Mouse (Mus musculus): ENCODE results near the gene Abcg5. TPM values are rescaled to one million over a fixed set of nuclear protein-coding genes. Genes with fewer than 3 reads are reported as not detected.

The Abcg5 gene
- polyA plus RNA-seq, 1 experiment from 2014 or later = 1.2 TPM

DNA sequence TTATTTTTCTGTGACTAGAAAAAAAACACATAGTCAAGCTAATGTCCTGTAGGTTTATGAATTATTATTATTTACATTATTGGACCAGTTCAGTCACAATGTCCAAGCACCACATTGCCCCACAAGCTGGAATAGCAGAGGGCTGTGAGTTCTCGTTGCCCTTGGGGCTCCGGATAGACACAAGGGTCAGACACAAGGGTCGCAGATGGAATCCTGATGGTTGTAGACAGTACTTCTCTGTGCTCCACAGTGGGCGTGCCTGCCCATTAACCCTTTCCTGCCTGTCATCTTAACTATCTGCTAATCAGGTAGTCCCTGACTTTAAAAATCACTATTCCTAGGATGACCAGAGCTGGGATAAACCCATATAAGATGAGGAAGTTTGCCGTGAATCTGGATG lies 24.6 kb downstream of the Abcg5 start:
- Histone ChIP-seq H3K4me2 (ENCODE audit: low read length) (no peak overlapping the region), H3K9ac (replicated peaks; ENCODE audit: low read length) (no peak overlapping the region), H3K9me3 (ENCODE audit: control insufficient read depth, low read length) (no peaks in the 10 kb centered on the region), H3K27ac (replicated peaks; ENCODE audit: low read depth, low read length) (no peak overlapping the region), H3K36me3 (ENCODE audit: control insufficient read depth, insufficient read depth, low read length) (no peaks in the 10 kb centered on the region; the same call in 1 of the 2 replicates), H3K27me3 (ENCODE audit: control insufficient read depth, insufficient read depth, low read length) (no peaks in the 10 kb centered on the region), H3K4me3 (replicated peaks; ENCODE audit: low read depth, low read length) (no peak overlapping the region), H3K4me1 (ENCODE audit: control insufficient read depth, insufficient read depth, low read length) (peaks cover 10% of the 10 kb centered on the region)
- 57% methylated on average over 5 of the region's 5 CpGs for WGBS
- ATAC-seq (ENCODE audit: low FRiP score, low TSS enrichment) (no peak), DNase-seq (no peak)

DNA sequence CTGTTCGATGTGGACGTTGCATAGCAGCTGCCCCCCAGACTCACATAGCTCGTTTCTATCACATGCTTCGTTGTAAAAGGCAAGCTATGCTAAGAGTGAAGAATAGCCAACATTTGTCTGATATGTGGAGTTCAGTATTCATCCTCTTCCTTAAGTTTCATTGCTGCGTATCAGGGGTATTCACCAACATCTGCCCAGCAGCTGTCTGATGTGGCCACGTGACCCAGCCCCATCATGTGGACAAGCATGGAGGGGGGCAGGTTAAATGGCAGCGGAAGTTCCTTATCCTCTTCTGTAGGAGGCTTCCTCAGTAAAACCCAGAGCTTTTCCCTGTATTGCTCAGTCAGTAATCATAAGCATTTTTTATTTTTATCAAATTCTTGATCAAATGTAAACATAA lies 25.0 kb downstream of the Abcg5 start:
- Histone ChIP-seq H3K4me1 (ENCODE audit: control insufficient read depth, insufficient read depth, low read length) (peaks cover 10% of the 10 kb centered on the region), H3K9me3 (ENCODE audit: control insufficient read depth, low read length) (no peaks in the 10 kb centered on the region), H3K9ac (replicated peaks; ENCODE audit: low read length) (no peak overlapping the region), H3K27ac (replicated peaks; ENCODE audit: low read depth, low read length) (0 out of 2 replicates have a peak overlapping the region, but pooled peaks have one; percentile 20), H3K36me3 (ENCODE audit: control insufficient read depth, insufficient read depth, low read length) (no peaks in the 10 kb centered on the region; the same call in 1 of the 2 replicates), H3K4me3 (replicated peaks; ENCODE audit: low read depth, low read length) (no peak overlapping the region), H3K27me3 (ENCODE audit: control insufficient read depth, insufficient read depth, low read length) (no peaks in the 10 kb centered on the region), H3K4me2 (ENCODE audit: low read length) (no peak overlapping the region)
- DNase-seq = no peak
- no peak; the same call in 1 of the 2 replicates for ATAC-seq (ENCODE audit: low FRiP score, low TSS enrichment)
- whole genome bisulfite sequencing = 88% methylated on average over 7 of the region's 7 CpGs

DNA sequence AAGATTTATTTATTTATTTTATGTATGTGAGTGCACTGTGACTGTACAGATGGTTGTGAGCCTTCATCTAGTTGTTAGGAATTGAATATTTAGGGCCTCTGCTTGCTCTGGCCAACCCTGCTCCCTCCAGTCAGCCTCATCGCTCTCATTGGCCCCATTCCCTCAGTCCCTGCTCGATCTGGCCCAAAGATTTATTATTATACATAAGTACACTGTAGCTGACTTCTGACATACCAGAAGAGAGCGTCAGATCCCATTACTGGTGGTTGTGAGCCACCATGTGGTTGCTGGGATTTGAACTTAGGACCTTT lies 25.4 kb downstream of the Abcg5 start:
- peaks cover 10% of the 10 kb centered on the region for H3K4me1 ChIP-seq (ENCODE audit: control insufficient read depth, insufficient read depth, low read length)
- no peaks in the 10 kb centered on the region; the same call in 1 of the 2 replicates for H3K36me3 ChIP-seq (ENCODE audit: control insufficient read depth, insufficient read depth, low read length)
- no peaks in the 10 kb centered on the region for H3K27me3 ChIP-seq (ENCODE audit: control insufficient read depth, insufficient read depth, low read length)
- ATAC-seq (ENCODE audit: low FRiP score, low TSS enrichment) (peak; percentile 6; the same call in 1 of the 2 replicates), DNase-seq (no peak)
- H3K4me3 ChIP-seq (replicated peaks; ENCODE audit: low read depth, low read length) = no peak overlapping the region
- no peaks in the 10 kb centered on the region for H3K9me3 ChIP-seq (ENCODE audit: control insufficient read depth, low read length)
- no peak overlapping the region for H3K9ac ChIP-seq (replicated peaks; ENCODE audit: low read length)
- H3K27ac ChIP-seq (replicated peaks; ENCODE audit: low read depth, low read length) = 0 out of 2 replicates have a peak overlapping the region, but pooled peaks have one; percentile 20
- WGBS = 85% methylated on average over 3 of the region's 3 CpGs
- 0 out of 2 replicates have a peak overlapping the region, but pooled peaks have one; percentile 0 for H3K4me2 ChIP-seq (ENCODE audit: low read length)

GRCm38 (mm10) chr17:84656653-84657421 lies 26.0 kb downstream of the Abcg5 start:
- H3K4me2 ChIP-seq (ENCODE audit: low read length) = 0 out of 2 replicates have a peak overlapping the region, but pooled peaks have one; percentile 0
- no peak overlapping the region for H3K4me3 ChIP-seq (replicated peaks; ENCODE audit: low read depth, low read length)
- DNase-seq = peak; percentile 77

DNA sequence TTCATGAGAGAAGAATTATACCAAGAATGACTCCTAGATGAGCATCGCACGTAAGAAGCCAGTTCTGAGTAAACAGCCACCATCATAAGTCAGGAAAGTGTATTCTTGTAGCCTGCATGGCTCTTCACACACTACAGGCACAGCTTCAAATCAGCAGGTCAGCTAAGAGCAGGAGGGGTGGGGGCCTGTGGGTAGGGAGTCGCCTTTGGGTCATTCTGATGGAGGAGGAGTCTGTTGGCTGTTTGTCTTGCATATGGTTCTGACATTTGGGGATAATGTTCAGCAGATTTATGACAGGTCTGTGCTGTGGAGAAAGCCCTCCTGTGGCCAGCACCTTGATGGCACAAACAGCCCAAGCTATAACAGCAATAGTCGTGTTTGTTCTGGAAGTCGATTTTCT lies 26.6 kb downstream of the Abcg5 start:
- DNase-seq (no peak), ATAC-seq (ENCODE audit: low FRiP score, low TSS enrichment) (no peak)
- 70% methylated on average over 5 of the region's 5 CpGs for whole genome bisulfite sequencing
- peaks cover 10% of the 10 kb centered on the region for H3K4me1 ChIP-seq (ENCODE audit: control insufficient read depth, insufficient read depth, low read length)
- H3K9me3 ChIP-seq (ENCODE audit: control insufficient read depth, low read length) = no peaks in the 10 kb centered on the region
- H3K27me3 ChIP-seq (ENCODE audit: control insufficient read depth, insufficient read depth, low read length) = no peaks in the 10 kb centered on the region
- no peak overlapping the region; the same call in 1 of the 2 replicates for H3K9ac ChIP-seq (replicated peaks; ENCODE audit: low read length)
- no peak overlapping the region for H3K4me2 ChIP-seq (ENCODE audit: low read length)
- no peaks in the 10 kb centered on the region; the same call in 1 of the 2 replicates for H3K36me3 ChIP-seq (ENCODE audit: control insufficient read depth, insufficient read depth, low read length)
- no peak overlapping the region for H3K4me3 ChIP-seq (replicated peaks; ENCODE audit: low read depth, low read length)
- peak overlapping the region; percentile 60 for H3K27ac ChIP-seq (replicated peaks; ENCODE audit: low read depth, low read length)

More at GRCm38 (mm10) chr17:84656653-84657421, 26.0 kb downstream of the Abcg5 start:
- WGBS = 54% methylated on average over 19 of the region's 19 CpGs
- Histone ChIP-seq H3K27ac (replicated peaks; ENCODE audit: low read depth, low read length) (peak overlapping the region; percentile 60), H3K27me3 (ENCODE audit: control insufficient read depth, insufficient read depth, low read length) (no peaks in the 10 kb centered on the region), H3K9me3 (ENCODE audit: control insufficient read depth, low read length) (no peaks in the 10 kb centered on the region), H3K9ac (replicated peaks; ENCODE audit: low read length) (no peak overlapping the region), H3K4me1 (ENCODE audit: control insufficient read depth, insufficient read depth, low read length) (peaks cover 10% of the 10 kb centered on the region), H3K36me3 (ENCODE audit: control insufficient read depth, insufficient read depth, low read length) (no peaks in the 10 kb centered on the region; the same call in 1 of the 2 replicates)
- ATAC-seq (ENCODE audit: low FRiP score, low TSS enrichment) = peak; percentile 50; the same call in 1 of the 2 replicates

GRCm38 (mm10) chr17:84653544-84653943 lies 29.3 kb downstream of the Abcg5 start:
- no peak overlapping the region for H3K4me3 ChIP-seq (replicated peaks; ENCODE audit: low read depth, low read length)
- H3K9me3 ChIP-seq (ENCODE audit: control insufficient read depth, low read length) = no peaks in the 10 kb centered on the region
- no peaks in the 10 kb centered on the region for H3K27me3 ChIP-seq (ENCODE audit: control insufficient read depth, insufficient read depth, low read length)
- peaks cover 5% of the 10 kb centered on the region; the same call in 1 of the 2 replicates for H3K36me3 ChIP-seq (ENCODE audit: control insufficient read depth, insufficient read depth, low read length)
- no peak overlapping the region for H3K4me2 ChIP-seq (ENCODE audit: low read length)
- 94% methylated on average over 9 of the region's 9 CpGs for WGBS
- no peak overlapping the region for H3K27ac ChIP-seq (replicated peaks; ENCODE audit: low read depth, low read length)
- no peak overlapping the region for H3K9ac ChIP-seq (replicated peaks; ENCODE audit: low read length)
- DNase-seq (no peak), ATAC-seq (ENCODE audit: low FRiP score, low TSS enrichment) (no peak)
- H3K4me1 ChIP-seq (ENCODE audit: control insufficient read depth, insufficient read depth, low read length) = peaks cover 10% of the 10 kb centered on the region

DNA sequence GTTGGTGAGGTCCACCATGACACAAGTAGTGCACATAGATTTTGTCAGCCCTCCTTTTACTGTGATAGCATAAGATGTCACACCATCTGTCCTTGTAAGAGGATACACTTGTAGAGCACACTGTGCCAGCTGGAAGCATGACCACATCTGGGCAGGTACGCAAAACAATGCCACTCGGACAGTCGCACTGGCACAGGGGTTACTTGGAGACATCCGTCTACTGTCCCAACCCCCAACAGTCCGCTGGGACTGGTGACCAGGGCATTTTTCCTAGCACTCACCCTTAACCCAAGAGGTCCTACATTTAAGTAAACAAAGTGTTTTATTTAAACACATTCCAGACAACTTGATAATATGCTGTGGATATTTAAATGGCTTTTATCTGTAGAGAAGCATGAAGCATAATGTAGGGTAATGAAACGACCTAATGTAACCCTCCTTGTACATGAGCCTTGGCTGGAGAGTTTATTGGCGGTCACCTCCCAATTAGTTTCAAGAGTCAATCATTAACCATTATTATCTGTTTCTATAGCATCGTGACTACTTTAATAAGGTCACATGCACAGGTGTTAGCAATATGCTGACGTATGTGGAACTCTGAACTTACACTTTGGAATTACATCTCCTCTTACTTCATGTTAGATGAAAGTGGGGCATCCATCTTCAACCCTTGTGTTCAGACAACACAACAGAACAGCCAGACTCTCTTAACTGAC lies 32.4 kb downstream of the Abcg5 start:
- no peaks in the 10 kb centered on the region for H3K9me3 ChIP-seq (ENCODE audit: control insufficient read depth, low read length)
- peaks cover 5% of the 10 kb centered on the region; the same call in 1 of the 2 replicates for H3K36me3 ChIP-seq (ENCODE audit: control insufficient read depth, insufficient read depth, low read length)
- no peak overlapping the region for H3K27ac ChIP-seq (replicated peaks; ENCODE audit: low read depth, low read length)
- H3K9ac ChIP-seq (replicated peaks; ENCODE audit: low read length) = no peak overlapping the region
- no peaks in the 10 kb centered on the region for H3K4me1 ChIP-seq (ENCODE audit: control insufficient read depth, insufficient read depth, low read length)
- no peak for DNase-seq
- H3K4me3 ChIP-seq (replicated peaks; ENCODE audit: low read depth, low read length) = no peak overlapping the region
- no peaks in the 10 kb centered on the region for H3K27me3 ChIP-seq (ENCODE audit: control insufficient read depth, insufficient read depth, low read length)
- ATAC-seq (ENCODE audit: low FRiP score, low TSS enrichment) = no peak
- WGBS = 93% methylated on average over 9 of the region's 9 CpGs
- H3K4me2 ChIP-seq (ENCODE audit: low read length) = no peak overlapping the region

- H3K4me3 ChIP-seq (replicated peaks; ENCODE audit: low read depth, low read length) = no peak overlapping the region
- no peaks in the 10 kb centered on the region for H3K27me3 ChIP-seq (ENCODE audit: control insufficient read depth, insufficient read depth, low read length)
- ATAC-seq (ENCODE audit: low FRiP score, low TSS enrichment) (no peak), DNase-seq (no peak)
- H3K36me3 ChIP-seq (ENCODE audit: control insufficient read depth, insufficient read depth, low read length) = 0 out of 2 replicates have a peak, but pooled peaks cover 5% of the 10 kb centered on the region
- no peak overlapping the region for H3K27ac ChIP-seq (replicated peaks; ENCODE audit: low read depth, low read length)
- H3K9ac ChIP-seq (replicated peaks; ENCODE audit: low read length) = no peak overlapping the region
- no peaks in the 10 kb centered on the region for H3K9me3 ChIP-seq (ENCODE audit: control insufficient read depth, low read length)
- H3K4me2 ChIP-seq (ENCODE audit: low read length) = no peak overlapping the region
- 84% methylated on average over 4 of the region's 4 CpGs for WGBS
- no peaks in the 10 kb centered on the region for H3K4me1 ChIP-seq (ENCODE audit: control insufficient read depth, insufficient read depth, low read length)
These were observed 35.2 kb downstream of the Abcg5 start for GRCm38 (mm10) chr17:84647630-84648029.

All from midbrain, embryonic 14.5 days (tissue).